Mouse (Mus musculus) embryo, embryonic 11 days (tissue): ENCODE measurements at regions not wholly inside any gene's neighbourhood (a gene's known extent, or its start where the extent isn't known, plus 50 kb on each side); places are given as distances from the start of the nearest gene placed in this dataset.

ENCODE experiments used
- DNase-seq: peaks from one replicate; pipeline ENCODE4 v3.0.0-alpha.2; 2015

- no peak for DNase-seq
Observed at GRCm38 (mm10) chr2:72677731-72678130, 201.8 kb downstream of the Cdca7 start.

GRCm38 (mm10) chr2:72688031-72688430 is 212.1 kb downstream of the Cdca7 start:
- no peak for DNase-seq

- DNase-seq: no peak
Observed at GRCm38 (mm10) chr2:72701081-72701480, 225.1 kb downstream of the Cdca7 start.

- no peak for DNase-seq
Observed at GRCm38 (mm10) chr2:72703238-72703637, 227.3 kb downstream of the Cdca7 start.

- DNase-seq: no peak
Observed at GRCm38 (mm10) chr2:72707676-72708659, 232.0 kb downstream of the Cdca7 start.

GRCm38 (mm10) chr2:72716931-72717330 is 241.0 kb downstream of the Cdca7 start:
- DNase-seq: no peak

GRCm38 (mm10) chr2:72728699-72729098 is 251.5 kb downstream of the Sp3 start:
- DNase-seq: peak; percentile 67

- no peak for DNase-seq
Observed at GRCm38 (mm10) chr2:72733371-72733770, 246.9 kb downstream of the Sp3 start.

GRCm38 (mm10) chr2:72735035-72735434 is 245.2 kb downstream of the Sp3 start:
- no peak for DNase-seq

- DNase-seq: no peak
Observed at GRCm38 (mm10) chr2:72736685-72737084, 243.6 kb downstream of the Sp3 start.

GRCm38 (mm10) chr2:72740391-72741361 is 239.6 kb downstream of the Sp3 start:
- peak; percentile 66 for DNase-seq

GRCm38 (mm10) chr2:72741746-72742145 is 238.5 kb downstream of the Sp3 start:
- DNase-seq: no peak

GRCm38 (mm10) chr2:72743651-72744050 is 236.6 kb downstream of the Sp3 start:
- no peak for DNase-seq

GRCm38 (mm10) chr2:72744901-72745300 is 235.3 kb downstream of the Sp3 start:
- no peak for DNase-seq

- peak; percentile 28 for DNase-seq
Observed at GRCm38 (mm10) chr2:72746476-72747215, 233.6 kb downstream of the Sp3 start.

GRCm38 (mm10) chr2:72747299-72747698 is 232.9 kb downstream of the Sp3 start:
- DNase-seq: no peak

- no peak for DNase-seq
Observed at GRCm38 (mm10) chr2:72749495-72749894, 230.8 kb downstream of the Sp3 start.

- no peak for DNase-seq
Observed at GRCm38 (mm10) chr2:72751441-72751840, 228.8 kb downstream of the Sp3 start.

- no peak for DNase-seq
Observed at GRCm38 (mm10) chr2:72752624-72753176, 227.5 kb downstream of the Sp3 start.

- no peak for DNase-seq
Observed at GRCm38 (mm10) chr2:72753788-72754713, 226.2 kb downstream of the Sp3 start.

GRCm38 (mm10) chr2:72763454-72763853 is 216.8 kb downstream of the Sp3 start:
- DNase-seq: no peak
